Mouse (Mus musculus) layer of hippocampus, adult 18-20 months (tissue): ENCODE results near the gene Mgat5. TPM values are rescaled to one million over a fixed set of nuclear protein-coding genes. Genes with fewer than 3 reads are reported as not detected.

Experiments
- DNase-seq, 2 experiments: peaks; one replicate each; pipeline ENCODE4 v3.0.0; 2022; ENCODE audit warnings: low spot score in 2 of 2
- total RNA-seq, 2 experiments: library from RNA; stranded (reverse); gene quantifications; 2 replicates each; pipeline ENCODE4 v1.2.3; 2021

Gene Mgat5
- total RNA-seq, 2 experiments from 2014 or later = 48.4 to 48.7 TPM

DNA sequence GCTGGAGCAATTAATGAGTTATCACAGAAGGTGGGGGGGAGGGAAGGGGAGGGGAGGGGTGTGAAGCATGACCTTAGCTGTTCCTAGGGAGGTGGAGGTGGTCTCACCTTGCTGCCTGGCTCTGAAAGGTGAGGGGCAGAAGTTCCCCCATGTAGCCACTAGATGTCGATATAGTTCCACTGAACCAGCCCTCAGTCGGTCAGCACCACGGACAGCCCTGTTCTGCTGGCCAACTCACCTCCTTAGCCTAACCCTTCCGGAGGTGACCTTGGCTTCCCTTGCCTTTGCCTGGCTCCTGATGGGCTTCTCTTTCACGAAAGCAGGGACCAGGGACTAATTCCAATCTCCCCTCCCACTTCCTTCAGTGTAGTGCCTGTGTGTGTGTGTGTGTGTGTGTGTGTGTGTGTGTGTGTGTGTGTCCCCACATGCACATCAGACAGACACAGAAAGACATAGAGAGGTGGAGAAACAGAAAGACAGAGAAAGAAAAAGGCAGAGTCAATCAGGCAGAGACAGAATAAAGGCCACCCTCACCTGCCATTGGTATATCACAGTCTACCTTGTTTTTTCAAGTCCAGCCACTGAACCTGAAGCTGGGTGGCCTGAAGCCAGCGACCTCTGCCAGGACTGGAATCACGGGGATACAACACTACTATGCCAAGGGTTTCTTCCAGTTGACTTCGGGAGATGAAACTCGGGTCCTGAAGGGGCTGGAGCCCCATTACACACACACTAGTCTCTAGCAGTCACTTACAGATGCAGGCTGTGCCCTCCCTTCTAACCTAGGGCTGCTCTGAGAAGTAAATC is 292.1 kb downstream of the Mgat5 start:
- DNase-seq = peak in 1 of 2 experiments; percentile 53

DNA sequence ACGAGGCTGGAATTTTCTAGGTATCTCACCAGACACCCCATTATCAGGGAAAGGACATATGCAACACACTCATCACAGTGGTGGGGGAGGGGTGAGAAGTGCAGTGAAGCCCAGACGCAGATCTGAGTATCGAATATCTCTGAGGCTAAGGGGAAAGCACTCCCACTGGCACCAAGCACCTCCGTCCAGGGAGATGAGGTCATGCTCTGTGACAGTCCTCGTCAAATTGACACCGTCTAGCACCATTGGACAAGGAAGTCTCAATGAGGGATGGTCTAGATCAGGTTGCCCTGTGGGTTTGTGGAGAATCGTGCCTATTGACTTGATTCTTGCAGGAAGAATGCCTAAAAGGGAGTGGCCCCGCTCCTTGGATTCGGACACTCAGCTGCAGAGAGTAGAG is 293.9 kb downstream of the Mgat5 start:
- no peak for DNase-seq

DNA sequence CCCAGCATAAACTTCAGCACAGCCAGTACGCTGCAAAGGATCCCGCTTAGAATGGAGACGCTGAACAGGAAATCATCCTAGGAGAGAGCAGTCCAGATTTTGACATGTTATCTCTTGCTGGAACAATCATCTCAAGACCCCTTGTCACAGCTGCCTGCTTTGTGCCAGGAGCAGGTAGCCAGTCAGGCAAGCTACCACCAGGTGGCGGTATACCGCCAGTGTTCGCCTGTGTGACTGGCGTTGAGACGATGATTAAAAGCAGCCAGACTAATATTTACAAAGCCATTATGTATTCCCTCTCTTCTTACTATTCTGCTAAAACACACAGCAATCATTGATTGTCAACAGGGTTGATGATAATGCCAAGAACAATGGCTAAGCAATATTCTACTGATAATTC is 295.4 kb downstream of the Mgat5 start:
- DNase-seq = peak; percentile 72 to 92

DNA sequence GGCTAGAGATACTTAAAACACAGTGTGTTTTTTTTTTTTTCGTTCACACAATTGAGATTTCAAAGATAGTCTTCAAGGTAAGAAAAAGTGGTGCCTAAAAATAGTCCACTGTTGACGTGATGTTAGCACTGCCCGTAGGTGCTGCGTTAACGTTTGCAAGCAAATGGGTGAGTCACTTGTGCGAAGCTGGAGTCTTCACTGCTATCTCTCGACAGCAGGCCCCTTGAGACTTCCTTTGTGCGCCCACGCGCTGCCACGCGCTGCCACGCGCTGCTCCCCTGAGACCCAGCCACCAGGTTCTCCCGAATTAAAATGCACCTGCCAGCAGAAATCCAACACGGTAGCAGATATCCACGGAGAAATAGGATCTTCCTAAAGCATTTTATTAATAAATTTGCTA is 295.9 kb downstream of the Mgat5 start:
- no peak for DNase-seq

DNA sequence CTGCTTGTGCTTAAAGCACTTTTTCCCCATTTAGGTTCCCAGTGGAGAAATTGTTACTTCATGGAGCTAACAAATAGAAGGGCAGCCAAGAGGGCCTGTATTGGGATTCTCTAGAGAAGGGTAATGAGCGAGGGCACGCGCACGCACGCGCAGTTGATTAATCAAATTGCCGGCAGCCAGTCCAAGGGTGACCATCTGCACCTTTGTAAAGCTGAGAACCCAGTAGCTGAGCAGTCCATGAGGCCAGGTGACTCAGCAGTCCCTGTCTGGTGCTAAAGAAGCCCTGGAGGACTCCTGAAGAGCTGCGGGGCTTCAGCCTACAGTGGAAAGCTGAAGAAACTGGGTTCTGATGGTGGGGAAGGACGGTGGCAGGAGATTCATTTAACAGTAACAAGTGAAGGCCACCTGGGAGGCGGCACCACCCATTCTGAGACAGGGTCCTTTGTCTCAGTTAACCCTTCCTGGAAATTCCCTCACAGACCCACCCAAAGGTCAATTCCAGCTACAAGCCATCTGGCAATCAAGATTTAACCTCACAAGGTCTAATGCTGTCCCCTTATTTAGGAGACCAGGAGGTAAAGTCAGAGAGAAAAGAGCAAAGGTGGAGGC is 302.3 kb downstream of the Mgat5 start:
- no peak for DNase-seq

DNA sequence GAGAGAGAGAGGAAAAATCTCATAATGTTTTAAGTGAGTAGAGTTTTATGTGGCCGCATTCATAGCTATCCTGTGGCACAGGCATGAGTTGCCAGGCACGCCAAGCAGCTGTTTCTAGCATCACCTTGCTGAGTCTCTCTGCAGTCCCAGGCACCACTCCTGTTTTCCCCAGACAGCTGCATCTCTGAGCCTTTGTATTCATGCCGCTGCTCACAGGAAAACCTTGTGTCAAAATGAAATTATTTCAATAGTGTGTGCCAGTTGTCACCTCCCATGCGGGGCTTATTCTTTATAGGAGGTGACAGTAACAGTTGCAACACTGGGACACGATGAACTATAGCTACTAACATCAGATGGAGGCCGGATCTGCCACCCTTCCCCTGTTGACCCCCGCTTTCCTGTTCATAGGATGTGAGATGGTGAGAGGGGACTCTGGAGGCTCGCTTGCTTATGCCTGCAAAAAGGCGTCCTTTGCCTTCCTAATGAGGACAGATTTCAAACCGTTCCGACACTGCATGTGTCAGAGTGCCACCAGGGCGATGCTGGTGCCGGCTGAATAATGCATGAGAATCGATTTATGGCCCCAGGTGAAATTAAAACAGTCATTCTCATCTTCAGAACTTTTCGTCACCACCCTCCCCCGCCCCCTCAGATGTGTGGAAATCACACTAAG is 303.4 kb downstream of the Mgat5 start:
- no peak for DNase-seq

DNA sequence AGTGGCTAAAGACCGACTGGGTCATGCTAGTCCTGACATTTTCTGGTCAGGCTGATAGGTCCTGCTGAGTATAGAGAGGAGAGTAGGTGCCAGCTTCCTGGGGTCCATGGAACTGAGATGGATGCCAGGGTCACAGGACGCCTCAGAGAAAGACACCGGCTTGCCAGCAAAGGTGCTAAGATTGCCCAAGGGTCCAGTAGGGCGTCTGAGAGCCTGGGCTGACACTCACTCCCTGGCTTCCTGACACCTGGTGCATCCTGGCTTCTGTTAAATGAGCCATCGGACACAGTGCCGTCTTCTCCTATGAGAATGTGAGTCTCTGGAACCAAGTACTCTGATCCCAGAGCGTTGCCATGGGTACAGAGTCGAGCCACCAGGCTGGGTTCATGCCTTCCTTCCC is 304.1 kb downstream of the Mgat5 start:
- no peak for DNase-seq

DNA sequence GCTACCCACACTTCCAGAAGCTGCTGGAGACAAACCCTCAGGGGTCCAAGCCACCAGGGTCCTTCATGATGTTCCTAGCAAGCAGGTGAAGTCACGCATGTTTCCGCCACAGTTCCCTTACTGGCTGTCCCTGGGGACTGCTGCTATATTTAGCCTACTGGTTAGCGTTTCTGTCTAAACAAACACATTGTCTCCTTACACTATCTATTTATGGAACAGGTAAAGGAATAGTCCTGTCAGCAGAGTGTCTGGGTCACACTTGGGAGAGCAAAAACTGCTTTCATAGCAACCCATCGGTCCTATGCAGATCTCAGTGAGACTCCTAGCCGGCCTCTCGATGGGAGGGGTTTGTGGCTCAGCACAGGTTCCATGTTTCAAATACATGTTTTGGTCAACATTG is 306.5 kb downstream of the Mgat5 start:
- DNase-seq = no peak

DNA sequence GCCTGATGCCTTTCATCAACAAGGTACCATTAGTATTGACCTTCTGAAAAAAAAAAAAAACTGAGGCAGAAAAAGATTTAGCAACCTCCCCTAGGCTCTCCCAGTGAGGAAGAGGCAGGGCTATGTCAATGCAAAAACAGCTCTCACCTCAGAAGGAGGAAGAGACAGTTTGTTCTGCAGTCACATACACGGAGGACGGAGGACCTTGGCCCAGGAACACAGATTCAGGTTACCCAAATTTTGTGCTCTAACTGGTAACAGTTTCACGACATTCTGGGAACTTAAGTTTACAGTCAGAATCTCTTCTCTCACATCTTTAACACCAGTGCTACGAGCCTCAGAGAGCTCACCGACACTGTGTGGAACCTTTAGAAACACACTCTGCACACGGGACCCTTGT is 307.9 kb downstream of the Mgat5 start:
- no peak for DNase-seq

DNA sequence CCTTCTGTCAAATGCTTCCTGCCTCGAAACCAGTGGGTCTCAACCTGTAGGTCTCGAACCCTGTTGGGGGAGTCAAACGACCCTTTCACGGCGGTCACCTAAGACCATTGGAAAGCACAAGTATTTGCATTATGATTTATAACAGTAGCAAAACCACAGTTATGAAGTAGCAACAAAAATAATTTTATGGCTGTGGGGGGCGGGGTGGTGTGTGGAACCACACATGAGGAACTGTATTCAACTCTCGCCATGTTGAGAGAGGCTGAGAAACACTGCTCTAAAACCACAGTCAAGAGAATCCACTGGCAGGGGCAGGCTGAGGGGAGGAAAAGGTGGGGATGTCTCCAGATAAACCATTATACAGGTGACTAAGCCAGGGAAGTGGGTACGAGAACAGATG is 308.3 kb downstream of the Mgat5 start:
- no peak for DNase-seq

DNA sequence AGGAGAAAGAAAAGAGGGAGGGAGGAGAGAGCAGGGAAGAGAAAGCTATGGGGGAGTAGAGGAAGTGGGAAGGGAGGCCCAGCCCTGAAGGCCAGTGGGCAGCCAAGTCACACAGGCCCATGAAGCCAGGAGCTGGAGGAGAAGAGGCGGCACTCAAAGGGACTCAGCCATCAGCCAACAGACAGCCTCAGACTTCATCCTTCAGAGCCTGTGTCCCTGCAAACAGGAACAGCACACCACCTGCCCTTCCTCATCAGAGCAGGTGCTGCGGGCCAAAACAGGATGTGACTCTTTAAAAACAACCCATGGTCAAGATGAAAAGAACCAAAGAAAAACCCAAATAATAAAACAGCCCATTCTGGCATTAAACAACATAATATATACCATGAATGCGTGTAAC is 308.8 kb downstream of the Mgat5 start:
- no peak for DNase-seq

DNA sequence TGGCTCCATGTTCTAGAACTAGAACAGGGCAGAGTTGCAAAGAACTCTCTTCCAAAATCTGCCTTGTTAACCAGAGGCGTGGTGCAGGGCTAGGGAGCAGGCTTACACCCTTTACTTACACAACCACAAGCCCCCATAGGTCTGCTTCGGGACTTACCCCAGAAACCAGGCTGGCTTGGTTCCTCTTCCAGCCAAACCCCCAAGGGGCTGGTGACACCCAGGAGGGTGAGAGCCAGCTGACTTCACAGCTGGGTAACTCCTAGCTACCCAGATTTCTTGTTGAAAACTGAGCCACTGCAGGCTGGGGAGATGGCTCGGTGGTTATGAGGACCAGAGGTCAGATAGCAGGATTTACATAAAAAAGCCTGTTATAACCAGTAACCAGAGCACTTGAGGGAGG is 309.7 kb downstream of the Mgat5 start:
- no peak for DNase-seq

DNA sequence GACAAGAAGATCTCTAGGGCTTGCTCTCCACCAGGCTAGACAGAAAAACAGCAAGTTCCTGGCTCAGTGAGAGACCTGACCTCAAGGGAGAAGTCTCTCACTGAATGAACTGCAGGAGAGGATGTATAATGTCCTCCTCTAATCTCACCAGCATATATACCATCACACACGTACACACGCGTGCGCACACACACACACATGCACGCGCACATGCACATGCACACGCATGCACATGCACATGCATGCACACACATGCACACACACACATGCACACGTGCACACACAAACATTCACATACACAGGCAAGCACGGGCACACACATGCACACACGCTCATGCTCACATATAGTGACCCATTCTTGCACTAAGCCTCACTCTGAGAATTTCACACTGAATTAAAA is 310.1 kb downstream of the Mgat5 start:
- no peak for DNase-seq

DNA sequence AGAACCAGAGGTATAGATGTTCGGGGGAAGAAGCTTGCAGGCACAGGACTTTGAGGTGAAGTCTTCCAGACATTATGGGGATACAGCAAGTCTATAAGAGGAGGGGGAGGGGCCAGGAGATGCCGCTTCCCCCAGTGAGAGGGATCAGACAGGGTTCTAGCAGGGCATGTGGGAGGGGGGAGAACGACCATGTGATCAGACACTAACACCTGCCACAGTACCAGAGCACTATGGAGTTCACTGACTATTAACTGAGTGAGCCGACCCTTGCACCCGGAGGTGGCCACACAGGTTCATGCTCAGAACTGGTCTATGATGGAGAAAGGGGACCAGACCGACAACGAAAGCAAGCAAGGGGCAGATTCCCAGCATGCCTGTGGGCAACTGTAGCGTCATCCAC is 318.5 kb downstream of the Mgat5 start:
- DNase-seq = no peak

DNA sequence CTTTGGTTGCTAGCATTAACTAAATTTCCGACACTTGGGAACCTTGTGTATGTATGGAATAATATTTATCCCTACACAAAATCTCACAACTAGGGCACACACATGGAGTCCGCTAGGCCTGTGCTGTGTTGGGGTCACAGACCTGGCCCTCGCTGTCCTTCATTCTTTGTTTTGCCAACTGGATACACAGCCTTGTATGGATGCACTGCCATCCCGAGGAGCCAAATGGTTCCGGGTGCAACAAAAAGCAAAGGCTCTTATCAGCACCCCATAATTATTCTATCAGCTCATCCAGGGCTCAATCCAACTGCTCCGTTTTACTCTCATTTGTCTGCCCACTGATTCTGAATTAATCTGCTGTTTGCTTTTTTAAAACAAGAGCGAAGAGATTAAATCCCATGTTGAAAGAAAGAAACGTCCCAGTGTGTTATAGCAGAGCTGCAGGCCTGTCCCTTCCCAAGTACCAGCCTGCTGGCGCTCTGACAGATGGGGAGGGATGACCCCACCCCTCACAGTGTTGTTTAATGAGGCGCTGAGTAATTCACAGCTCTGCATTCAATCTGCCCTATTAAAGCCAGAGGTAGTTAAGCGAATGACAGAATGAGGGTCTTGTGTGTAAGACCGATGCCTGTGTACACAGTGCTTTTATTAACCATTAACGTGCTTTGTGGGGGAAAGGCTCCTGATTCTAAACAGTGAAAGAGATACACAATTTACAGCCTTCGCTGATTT is 326.2 kb downstream of the Mgat5 start:
- DNase-seq = peak; percentile 4 to 37

DNA sequence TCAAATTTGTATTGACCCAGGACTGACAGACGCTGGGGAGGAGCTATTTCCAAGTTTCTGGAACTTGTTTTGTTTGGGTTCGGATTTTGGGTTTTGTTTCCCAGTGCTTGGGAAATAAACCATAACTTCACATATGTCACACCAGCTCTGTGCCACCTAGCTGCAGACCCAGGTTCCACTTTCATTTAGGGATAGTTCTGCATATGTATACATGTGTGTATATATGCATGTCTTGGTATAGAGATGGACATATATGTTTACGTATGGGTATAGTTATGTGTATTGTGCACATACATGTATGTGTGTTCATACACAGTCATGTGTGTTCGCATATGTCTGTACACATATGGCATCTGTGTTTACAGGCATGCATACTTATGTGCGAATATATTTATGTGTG is 326.9 kb downstream of the Mgat5 start:
- DNase-seq = no peak

DNA sequence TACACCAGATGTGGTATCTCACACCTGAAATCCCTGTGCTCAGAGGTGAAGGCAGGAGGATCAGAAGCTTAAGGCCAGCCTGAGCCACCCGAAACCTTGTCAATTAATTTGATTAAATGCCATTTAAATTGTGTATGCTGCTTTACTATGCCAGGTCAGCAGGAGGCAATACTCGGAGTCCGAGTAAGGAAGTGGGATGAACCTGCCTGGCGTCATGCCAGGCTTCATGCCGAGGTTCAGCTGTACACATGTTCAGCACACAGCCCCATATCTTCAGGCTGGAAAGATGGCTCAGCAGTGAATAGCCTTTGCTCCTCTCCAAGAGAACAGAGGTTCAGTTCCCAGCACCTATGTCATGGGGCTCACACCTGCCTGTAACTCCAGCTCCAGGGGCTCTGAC is 331.6 kb downstream of the Mgat5 start:
- DNase-seq = no peak

DNA sequence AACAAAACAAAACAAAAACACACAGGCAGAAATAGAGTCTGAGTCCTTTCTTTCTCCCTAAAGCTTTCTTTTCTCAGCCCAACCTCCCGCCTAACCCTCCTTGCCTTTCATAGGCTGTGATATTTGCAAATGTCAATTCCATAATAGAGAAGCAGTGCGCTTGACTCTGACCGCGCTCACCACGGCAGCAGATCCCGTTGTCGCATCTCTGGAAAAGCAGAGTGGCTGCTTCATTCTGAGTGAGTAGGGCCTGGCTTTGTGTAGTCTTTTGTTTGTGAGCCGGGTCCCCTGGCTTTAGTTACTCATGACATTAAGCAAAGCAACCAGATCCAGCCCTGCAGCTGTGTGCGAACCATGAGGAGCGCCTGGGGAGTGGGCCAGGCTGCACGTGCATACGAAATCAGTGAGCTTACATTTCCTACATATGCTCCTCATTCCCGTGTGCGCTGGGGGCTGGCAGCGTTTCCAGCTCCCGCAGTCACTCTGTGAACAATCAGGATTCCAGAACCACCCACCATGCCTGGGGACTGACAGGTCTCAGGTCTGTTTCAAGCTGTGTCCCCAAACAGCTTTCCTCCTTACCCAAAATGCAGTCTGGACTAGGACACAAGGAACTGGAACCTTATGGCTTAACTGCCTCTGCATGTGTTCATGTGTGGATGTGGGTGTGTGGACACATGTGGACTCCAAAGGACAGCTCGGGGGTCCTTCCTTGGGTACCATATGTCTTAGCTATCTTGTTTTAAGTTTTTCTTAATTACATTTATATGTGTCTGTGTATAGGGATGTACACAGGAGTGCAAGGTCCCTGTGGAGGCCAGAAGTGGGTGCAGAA is 332.6 kb downstream of the Mgat5 start:
- peak; percentile 7 to 45 for DNase-seq
